Mouse (Mus musculus): ENCODE measurements around the gene Rgs7.

The Rgs7 gene

GRCm38 (mm10) chr1:175491861-175492682 lies at the start of gene Rgs7:
Gene Rgs7 (minus strand): TSS chr1:175492500.
- DNase-seq (ENCODE audit: low read depth), result no peak

GRCm38 (mm10) chr1:175540700-175541099 lies 48.4 kb upstream of the Rgs7 start:
- DNase-seq (ENCODE audit: low read depth), result no peak

- DNase-seq (ENCODE audit: low read depth), result no peak
Measured at GRCm38 (mm10) chr1:175537321-175537720, 45.0 kb upstream of the Rgs7 start.

- DNase-seq (ENCODE audit: low read depth), result no peak
Measured at GRCm38 (mm10) chr1:175529858-175530257, 37.6 kb upstream of the Rgs7 start.

- no peak for DNase-seq (ENCODE audit: low read depth)
Measured at GRCm38 (mm10) chr1:175524626-175525294, 32.5 kb upstream of the Rgs7 start.

- DNase-seq (ENCODE audit: low read depth), result no peak
Measured at GRCm38 (mm10) chr1:175523572-175523971, 31.3 kb upstream of the Rgs7 start.

- DNase-seq (ENCODE audit: low read depth), result no peak
Measured at GRCm38 (mm10) chr1:175514543-175514942, 22.2 kb upstream of the Rgs7 start.

- no peak for DNase-seq (ENCODE audit: low read depth)
Measured at GRCm38 (mm10) chr1:175512173-175512572, 19.9 kb upstream of the Rgs7 start.

GRCm38 (mm10) chr1:175509989-175510388 lies 17.7 kb upstream of the Rgs7 start:
- no peak for DNase-seq (ENCODE audit: low read depth)

GRCm38 (mm10) chr1:175492683-175493043 lies 363 bp upstream of the Rgs7 start:
- no peak for DNase-seq (ENCODE audit: low read depth)

GRCm38 (mm10) chr1:175491511-175491860 lies 814 bp downstream of the Rgs7 start:
- no peak for DNase-seq (ENCODE audit: low read depth)

GRCm38 (mm10) chr1:175485109-175485508 lies 7.2 kb downstream of the Rgs7 start:
- DNase-seq (ENCODE audit: low read depth), result no peak

- DNase-seq (ENCODE audit: low read depth), result no peak
Measured at GRCm38 (mm10) chr1:175473060-175473459, 19.2 kb downstream of the Rgs7 start.

- DNase-seq (ENCODE audit: low read depth), result no peak
Measured at GRCm38 (mm10) chr1:175469087-175469788, 23.1 kb downstream of the Rgs7 start.

- DNase-seq (ENCODE audit: low read depth), result no peak
Measured at GRCm38 (mm10) chr1:175464566-175464965, 27.7 kb downstream of the Rgs7 start.

- no peak for DNase-seq (ENCODE audit: low read depth)
Measured at GRCm38 (mm10) chr1:175462351-175462750, 29.9 kb downstream of the Rgs7 start.

GRCm38 (mm10) chr1:175454041-175454636 lies 38.2 kb downstream of the Rgs7 start:
- no peak for DNase-seq (ENCODE audit: low read depth)

- no peak for DNase-seq (ENCODE audit: low read depth)
Measured at GRCm38 (mm10) chr1:175448017-175448416, 44.3 kb downstream of the Rgs7 start.

- no peak for DNase-seq (ENCODE audit: low read depth)
Measured at GRCm38 (mm10) chr1:175442939-175443338, 49.4 kb downstream of the Rgs7 start.

- DNase-seq (ENCODE audit: low read depth), result no peak
Measured at GRCm38 (mm10) chr1:175442025-175442424, 50.3 kb downstream of the Rgs7 start.

GRCm38 (mm10) chr1:175433622-175434204 lies 58.6 kb downstream of the Rgs7 start:
- no peak for DNase-seq (ENCODE audit: low read depth)

- DNase-seq (ENCODE audit: low read depth), result no peak
Measured at GRCm38 (mm10) chr1:175433128-175433527, 59.2 kb downstream of the Rgs7 start.
